Mouse (Mus musculus) heart, postnatal 10 days (tissue): ENCODE results near the gene Shq1. TPM values are rescaled to one million over a fixed set of nuclear protein-coding genes. Genes with fewer than 3 reads are reported as not detected.

Source experiments
- DNase-seq, 2 experiments: peaks; one replicate each; pipeline ENCODE4 v3.0.0; 2021
- intact Hi-C: fragments of 180-260 bp; cut with DNase I; formaldehyde crosslinking; loops from one replicate; pipeline ENCODE4 v1.15.1; 2025
- total RNA-seq, 2 experiments: library from RNA; stranded (reverse); gene quantifications; 2 replicates each; pipeline ENCODE4 v1.2.3; 2021

The Shq1 gene
- total RNA-seq, 2 experiments from 2014 or later: 4.6 to 5.3 TPM

- intact Hi-C loops: loop anchor here (5.0 to 10.0 kb wide), 2 partner anchors 524 to 592 kb away; no protein-coding TSS in a partner anchor
These were observed 551 bp downstream of the Shq1 start for GRCm38 (mm10) chr6:100670370-100670841.

GRCm38 (mm10) chr6:100668858-100669257 is 2.1 kb downstream of the Shq1 start:
- no peak for DNase-seq
- intact Hi-C loops: no loop called here

More at GRCm38 (mm10) chr6:100670370-100670841, 551 bp downstream of the Shq1 start:
- DNase-seq: peak; percentile 50 to 68

- no peak for DNase-seq
- intact Hi-C loops: no loop called here
These were observed 3.3 kb downstream of the Shq1 start for GRCm38 (mm10) chr6:100667644-100668043.

GRCm38 (mm10) chr6:100662224-100662623 is 8.7 kb downstream of the Shq1 start:
- DNase-seq: no peak
- intact Hi-C loops: no loop called here

- intact Hi-C loops: no loop called here
- DNase-seq: peak; percentile 77 to 79
These were observed 10.6 kb downstream of the Shq1 start for GRCm38 (mm10) chr6:100660395-100660794.

DNA sequence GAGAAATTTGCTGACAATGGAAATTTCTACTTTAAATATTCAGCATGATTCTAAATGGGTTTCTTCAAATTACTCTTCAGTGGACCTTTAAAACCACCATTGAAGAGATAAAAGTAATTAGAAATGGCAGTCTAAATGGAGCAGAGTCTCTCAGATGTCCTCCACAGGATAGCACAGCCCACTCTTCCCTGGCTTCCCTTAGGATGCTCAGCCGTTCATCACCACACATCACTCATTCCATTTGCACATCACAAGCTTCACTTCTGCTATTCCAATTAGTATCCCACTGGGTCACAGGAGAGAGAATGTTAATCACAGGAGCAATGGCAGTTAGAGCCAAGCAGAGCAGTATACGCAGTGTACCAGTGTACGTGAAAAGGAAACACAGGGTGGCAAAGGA is 18.4 kb downstream of the Shq1 start:
- no peak for DNase-seq
- intact Hi-C loops: no loop called here

- DNase-seq: no peak
- intact Hi-C loops: loop anchor here (2.0 to 10.0 kb wide), 5 partner anchors 35 to 842 kb away; partner anchors contain the start of gene Rybp
These were observed 23.8 kb downstream of the Shq1 start for GRCm38 (mm10) chr6:100647196-100647595.

GRCm38 (mm10) chr6:100645469-100646201 is 25.3 kb downstream of the Shq1 start:
- intact Hi-C loops: loop anchor here (2.0 to 10.0 kb wide), 5 partner anchors 33 to 841 kb away; partner anchors contain the start of gene Rybp
- peak; percentile 71 to 76 for DNase-seq

DNA sequence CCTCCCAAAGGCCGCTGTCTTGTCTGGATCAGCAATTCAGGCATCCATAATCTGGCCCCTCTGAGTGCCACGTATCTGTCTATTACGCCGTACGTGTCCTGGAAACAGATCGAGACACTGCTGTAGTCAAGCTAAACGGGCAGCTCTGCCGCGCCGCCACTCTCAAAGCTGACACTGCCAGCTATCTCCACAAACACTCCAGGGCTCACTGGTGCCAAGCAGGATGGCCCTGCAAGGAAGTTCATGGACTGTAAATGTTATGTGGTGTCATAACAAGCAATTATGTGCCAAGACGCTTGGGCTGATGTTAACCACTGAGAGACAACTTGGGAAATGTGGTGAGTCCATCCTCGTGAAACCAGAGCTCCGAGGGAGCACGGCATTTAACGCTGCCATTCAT is 26.3 kb downstream of the Shq1 start:
- peak; percentile 30 to 49 for DNase-seq
- intact Hi-C loops: loop anchor here (5.0 to 10.0 kb wide), 4 partner anchors 32 to 740 kb away; partner anchors contain the start of gene Rybp

- intact Hi-C loops: loop anchor here (10.0 kb wide), 2 partner anchors 358 to 738 kb away; partner anchors contain the start of gene Rybp
- DNase-seq: no peak
These were observed 28.2 kb downstream of the Shq1 start for GRCm38 (mm10) chr6:100642786-100643185.

DNA sequence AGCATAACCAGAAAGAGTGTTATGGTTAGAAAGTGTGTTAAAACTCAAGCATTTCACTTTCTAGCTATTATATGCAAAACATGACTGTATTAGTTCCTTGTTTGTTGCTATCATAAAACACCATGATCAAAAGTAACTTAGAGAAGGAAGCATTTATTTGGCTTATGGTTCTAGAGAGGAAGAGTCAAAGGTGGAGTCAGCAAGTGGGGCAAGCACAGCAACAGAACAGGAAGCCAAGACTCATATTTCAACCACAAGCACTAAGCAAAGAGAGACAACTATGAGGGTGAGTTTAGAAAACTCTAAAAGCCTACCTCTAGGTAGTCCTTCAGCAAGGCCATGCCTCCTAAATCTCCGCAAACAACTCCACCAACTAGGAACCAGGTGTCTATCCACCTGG is 30.4 kb downstream of the Shq1 start:
- intact Hi-C loops: loop anchor here (10.0 kb wide), 2 partner anchors 356 to 736 kb away; partner anchors contain the start of gene Rybp
- no peak for DNase-seq

GRCm38 (mm10) chr6:100629086-100629485 is 41.9 kb downstream of the Shq1 start:
- DNase-seq: no peak
- intact Hi-C loops: no loop called here

DNA sequence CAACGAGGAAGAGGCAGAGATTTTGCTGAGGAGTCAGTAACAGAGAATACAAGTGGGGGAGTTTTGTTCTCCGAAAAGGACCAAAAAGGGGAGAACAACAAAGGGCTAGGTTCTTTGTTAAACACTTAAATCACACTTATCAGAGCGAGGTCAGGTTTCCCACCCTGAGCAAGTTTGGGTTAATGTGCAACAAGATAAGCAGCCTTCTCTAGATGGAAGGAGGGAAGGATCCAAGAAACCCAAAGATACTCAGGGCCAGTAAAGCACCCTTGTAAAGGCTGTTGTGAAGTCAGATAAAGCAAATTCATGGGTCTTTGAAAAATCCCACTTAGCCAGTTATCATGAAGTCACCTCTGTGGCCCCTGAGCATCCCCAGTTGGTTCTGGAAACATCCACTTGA is 42.7 kb downstream of the Shq1 start:
- intact Hi-C loops: no loop called here
- DNase-seq: no peak

DNA sequence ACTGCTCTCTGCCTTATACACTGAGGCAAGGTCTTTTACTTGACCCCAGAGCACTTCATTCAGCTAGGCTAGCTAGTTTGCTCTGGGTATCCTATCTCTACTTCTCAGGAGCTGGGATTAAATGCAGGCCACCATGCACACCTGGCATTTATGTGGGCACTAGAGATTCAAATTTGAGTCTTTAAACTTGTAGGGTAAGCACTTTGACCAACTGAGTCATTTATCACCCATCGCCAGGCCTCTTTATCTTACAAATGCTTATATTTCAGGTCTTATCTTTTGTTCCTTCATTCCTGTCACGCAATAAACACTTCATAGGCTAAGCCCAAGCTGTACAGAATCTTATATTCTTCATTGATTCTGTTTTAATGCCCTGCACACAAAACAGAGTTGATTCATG is 47.0 kb downstream of the Shq1 start:
- intact Hi-C loops: no loop called here
- DNase-seq: no peak

DNA sequence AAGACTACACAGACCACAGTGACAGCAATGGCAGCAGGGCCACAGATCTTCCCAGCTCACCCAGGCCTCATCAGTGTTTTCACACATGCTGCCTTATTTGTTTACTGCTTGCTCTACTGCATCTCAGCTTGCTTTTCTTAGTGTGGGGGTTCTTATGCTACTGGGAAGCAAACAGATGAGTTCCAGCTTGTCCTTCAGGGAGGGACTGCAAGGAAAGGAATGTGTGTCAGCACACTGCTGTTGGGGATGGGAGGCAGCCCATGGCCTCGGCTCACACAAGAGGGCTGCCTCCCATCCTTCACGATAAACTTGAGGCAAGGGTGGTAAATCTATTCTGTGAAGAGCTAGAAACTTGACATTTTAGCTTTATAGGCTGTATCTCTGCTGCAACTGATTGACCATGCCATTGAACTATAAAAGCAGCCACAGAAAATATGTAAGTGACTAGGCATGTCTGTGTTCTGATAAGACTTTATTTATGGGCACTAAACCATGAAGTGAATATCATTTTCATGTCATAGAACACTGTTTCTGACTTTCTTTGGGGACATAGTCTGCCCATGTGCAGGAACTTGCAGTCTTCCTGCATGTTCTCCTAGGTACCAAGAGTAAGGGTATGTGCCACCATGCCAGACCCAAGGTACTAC is 48.0 kb downstream of the Shq1 start:
- intact Hi-C loops: no loop called here
- DNase-seq: no peak

GRCm38 (mm10) chr6:100620411-100620810 is 50.5 kb downstream of the Shq1 start:
- no peak for DNase-seq
- intact Hi-C loops: no loop called here

GRCm38 (mm10) chr6:100619309-100619708 is 51.6 kb downstream of the Shq1 start:
- no peak for DNase-seq
- intact Hi-C loops: no loop called here

- no peak for DNase-seq
- intact Hi-C loops: no loop called here
These were observed 54.8 kb downstream of the Shq1 start for GRCm38 (mm10) chr6:100616133-100616532.

DNA sequence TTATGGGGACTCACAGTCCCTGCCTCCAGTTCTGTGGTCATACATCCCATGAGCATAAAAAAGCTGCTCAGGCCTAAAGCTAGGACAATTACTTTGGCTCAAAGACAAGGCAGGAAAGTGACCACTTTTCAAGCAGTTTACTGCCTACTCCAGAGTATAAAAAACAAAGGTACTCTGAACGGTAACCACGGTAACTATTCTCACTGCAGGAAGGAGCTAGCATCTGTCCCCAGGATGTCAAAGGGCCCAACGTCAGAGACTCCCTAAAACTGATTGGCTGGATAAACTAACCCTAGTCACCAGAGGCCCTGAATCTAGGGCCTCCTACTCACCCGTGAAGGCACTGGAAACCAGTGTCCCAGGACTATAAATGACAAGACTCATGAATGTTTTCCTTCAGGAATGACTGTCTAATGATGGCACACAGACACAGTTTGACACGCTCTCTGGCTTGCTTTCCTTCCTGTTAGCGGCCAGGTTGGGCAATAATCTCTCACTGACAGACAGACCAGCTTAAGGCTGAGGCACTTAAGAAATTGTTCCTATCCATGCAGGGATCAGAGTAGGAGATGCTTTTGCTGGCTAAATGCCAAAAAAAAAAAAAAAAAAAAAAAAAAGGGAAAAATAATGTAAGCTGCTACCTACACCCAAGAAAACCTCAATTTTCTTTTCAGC is 57.2 kb downstream of the Shq1 start:
- intact Hi-C loops: loop anchor here (5.0 kb wide), 2 partner anchors 34 to 264 kb away; no protein-coding TSS in a partner anchor
- DNase-seq: no peak

DNA sequence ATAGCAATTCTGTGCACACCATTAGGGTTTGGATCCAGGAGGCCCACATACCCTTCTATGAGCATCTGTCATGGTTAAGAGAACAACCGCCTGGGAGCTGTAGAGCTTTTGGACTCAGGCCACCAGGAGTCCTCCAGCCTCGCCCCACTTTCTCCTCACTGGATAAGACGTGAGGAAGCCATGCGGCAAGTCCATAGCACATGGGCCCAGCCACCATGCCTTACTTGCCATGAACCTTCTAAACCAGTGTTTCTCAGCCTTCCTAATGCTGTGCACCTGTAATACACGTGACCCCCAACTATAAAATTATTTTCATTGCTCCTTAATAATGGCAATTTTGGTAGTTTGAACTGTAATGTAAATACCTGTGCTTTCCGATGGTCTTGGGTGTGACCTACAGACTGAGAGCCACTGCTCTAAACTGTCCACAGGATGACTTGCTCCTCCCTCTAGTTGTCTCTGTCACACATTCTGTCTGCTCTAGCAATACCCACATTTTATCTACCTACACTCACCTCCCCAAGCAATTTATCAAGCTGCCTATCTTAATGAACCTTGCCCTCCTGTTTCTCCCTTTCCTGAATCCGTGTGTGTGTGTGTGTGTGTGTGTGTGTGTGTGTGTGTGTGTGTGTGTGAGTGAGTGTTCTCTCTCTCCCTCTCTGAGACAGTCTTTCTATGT is 59.9 kb downstream of the Shq1 start:
- no peak for DNase-seq
- intact Hi-C loops: loop anchor here (5.0 kb wide), 2 partner anchors 36 to 266 kb away; no protein-coding TSS in a partner anchor
